Mouse (Mus musculus) myocyte (in vitro differentiated cells): ENCODE results near the gene Tmem209.

Experiments
- CEBPB ChIP-seq: IDR thresholded peaks from 2 replicates; pipeline ENCODE4 v1.6.1; 2011; ENCODE audit warnings: mild to moderate bottlenecking, moderate library complexity; ENCODE audit not compliant: poor library complexity, insufficient read depth, severe bottlenecking
- E2F4 ChIP-seq: IDR thresholded peaks from one replicate; pipeline ENCODE4 v1.6.1; 2011; ENCODE audit warnings: mild to moderate bottlenecking, control low read depth, moderate library complexity; ENCODE audit not compliant: insufficient read depth
- MAX ChIP-seq: IDR thresholded peaks from one replicate; pipeline ENCODE4 v1.6.1; 2011; ENCODE audit warnings: low read depth, mild to moderate bottlenecking, control low read depth
- MYOD1 ChIP-seq, 3 experiments: IDR thresholded peaks; one replicate each; pipeline ENCODE4 v1.6.1; 2011; ENCODE audit warnings: control low read depth in 2 of 3, low read depth in 2 of 3, mild to moderate bottlenecking in 2 of 3, moderate library complexity in 1 of 3; ENCODE audit not compliant: insufficient read length in 2 of 3, control insufficient read depth in 1 of 3
- MYOG ChIP-seq, 3 experiments: IDR thresholded peaks; one replicate each; pipeline ENCODE4 v1.6.1; 2011; ENCODE audit warnings: control low read depth in 2 of 3, low read depth in 2 of 3, mild to moderate bottlenecking in 2 of 3; ENCODE audit not compliant: insufficient read length in 2 of 3, control insufficient read depth in 1 of 3, insufficient read depth in 1 of 3
- POLR2A ChIP-seq: IDR thresholded peaks from one replicate; pipeline ENCODE4 v1.6.1; 2011; ENCODE audit warnings: low read depth, mild to moderate bottlenecking, control low read depth, moderate library complexity; ENCODE audit not compliant: insufficient read length
- POLR2AphosphoS2 ChIP-seq: IDR thresholded peaks from one replicate; pipeline ENCODE4 v1.6.1; 2011; ENCODE audit warnings: low read depth, control low read depth; ENCODE audit not compliant: insufficient read length
- SRF ChIP-seq: IDR thresholded peaks from one replicate; pipeline ENCODE4 v1.6.1; 2011; ENCODE audit warnings: low read depth; ENCODE audit not compliant: control insufficient read depth, insufficient read length
- USF1 ChIP-seq: IDR thresholded peaks from one replicate; pipeline ENCODE4 v1.6.1; 2011; ENCODE audit warnings: low read depth, mild to moderate bottlenecking, control low read depth, moderate library complexity

DNA sequence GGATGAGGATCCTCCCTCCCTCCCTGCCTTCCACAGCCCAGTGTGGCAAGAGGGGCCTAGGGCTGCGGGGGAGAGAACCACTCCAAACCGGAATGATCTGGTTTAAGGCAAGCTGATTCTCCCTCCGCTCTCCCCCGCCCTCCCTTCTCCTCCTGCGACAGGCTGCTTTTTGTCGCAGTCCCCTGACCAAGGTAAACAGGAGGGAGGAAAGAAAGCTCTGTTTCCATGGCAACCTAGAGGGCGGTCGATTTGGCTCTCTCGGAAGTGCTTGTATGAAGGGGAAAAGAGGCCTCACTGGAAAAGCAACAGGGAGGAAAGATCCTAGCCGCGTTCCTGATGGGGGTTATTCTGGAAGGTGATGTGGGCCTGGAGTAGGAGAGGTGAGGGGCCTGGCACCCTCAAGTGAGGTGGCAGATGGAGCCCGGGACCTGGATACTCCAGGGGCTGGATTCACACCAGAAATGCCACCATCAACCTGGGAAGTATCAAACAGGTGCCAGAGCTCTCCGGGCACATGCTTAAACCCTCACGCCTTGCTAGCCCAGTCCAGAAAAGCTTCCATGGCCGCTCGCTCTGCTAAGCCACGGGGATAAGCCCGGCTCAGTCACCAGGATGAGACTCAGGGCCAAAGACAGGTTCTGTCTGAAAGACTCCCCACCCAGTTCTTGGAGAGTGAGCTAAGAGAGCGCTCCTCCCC is 48.7 kb downstream of the Tmem209 start:
- TF ChIP-seq POLR2A (no peak), MYOD1 (IDR thresholded peaks at IDR 0.05; ENCODE audit: control insufficient read depth in 1 of 3, insufficient read length in 2 of 3, low read depth in 2 of 3) (no peak), POLR2AphosphoS2 (no peak), MAX (no peak), E2F4 (no peak), MYOG (IDR thresholded peaks at IDR 0.05; ENCODE audit: control insufficient read depth in 1 of 3, insufficient read depth in 1 of 3, insufficient read length in 2 of 3, low read depth in 2 of 3) (no peak), USF1 (no peak), SRF (no peak), CEBPB (no peak)
